Mouse (Mus musculus) gastrocnemius, postnatal 25 days (tissue): ENCODE data around the gene Pxn. TPM values are rescaled to one million over a fixed set of nuclear protein-coding genes. Genes with fewer than 3 reads are reported as not detected.
A peak's percentile ranks its signal among the peaks of the same experiment; 100 is the strongest.

Experiments used
- DNase-seq: peaks from one replicate; pipeline ENCODE4 v3.0.0; 2022
- long read RNA-seq, 2 experiments: library from polyadenylated mRNA; stranded (forward); transcript quantifications; one replicate each; pipeline ENCODE4 v2.0.0; 2021
- total RNA-seq, 2 experiments: library from RNA; stranded (reverse); gene quantifications; 1 replicate in 1 of 2; 2 replicates in 1 of 2; pipeline ENCODE4 v1.2.3; 2021

Gene Pxn
- 10 to 100 TPM; 70.0 to 78.1 TPM for total RNA-seq
- long read RNA-seq, experiment 1, partial matches to known transcripts: 17 of 32 reads
- long read RNA-seq, experiment 1, other reads (novel, unspliced or antisense): 11 of 32 reads
- long read RNA-seq, experiment 2, transcript Pxn-201 (11 exons, 3,706 nt): major isoform, 5 of 52 reads
- long read RNA-seq, experiment 2, partial matches to known transcripts: 11 of 52 reads
- long read RNA-seq, experiment 2, other reads (novel, unspliced or antisense): 34 of 52 reads

- peak; percentile 92 for DNase-seq
Measured at GRCm38 (mm10) chr5:115506454-115507201, at the start of gene Pxn. Gene Pxn, plus strand, starts transcription at chr5:115506676.

GRCm38 (mm10) chr5:115458918-115459317 is 47.6 kb upstream of the Pxn start:
- DNase-seq: no peak

- DNase-seq: no peak
Measured at GRCm38 (mm10) chr5:115464408-115465115, 41.9 kb upstream of the Pxn start.

- DNase-seq: no peak
Measured at GRCm38 (mm10) chr5:115465642-115466420, 40.6 kb upstream of the Pxn start, which contains the start of gene Pla2g1b. Gene Pla2g1b, plus strand, starts transcription at chr5:115466262.

GRCm38 (mm10) chr5:115469791-115470190 is 36.7 kb upstream of the Pxn start:
- DNase-seq: no peak

- DNase-seq: no peak
Measured at GRCm38 (mm10) chr5:115470766-115471531, 35.5 kb upstream of the Pxn start.

GRCm38 (mm10) chr5:115473191-115473590 is 33.3 kb upstream of the Pxn start:
- no peak for DNase-seq

GRCm38 (mm10) chr5:115474174-115474828 is 32.2 kb upstream of the Pxn start:
- no peak for DNase-seq

- DNase-seq: peak; percentile 48
Measured at GRCm38 (mm10) chr5:115475337-115476106, 31.0 kb upstream of the Pxn start.

GRCm38 (mm10) chr5:115476107-115476727 is 30.3 kb upstream of the Pxn start:
- DNase-seq: no peak

- no peak for DNase-seq
Measured at GRCm38 (mm10) chr5:115479561-115479960, 26.9 kb upstream of the Pxn start.

GRCm38 (mm10) chr5:115480101-115480500 is 26.4 kb upstream of the Pxn start:
- no peak for DNase-seq

- no peak for DNase-seq
Measured at GRCm38 (mm10) chr5:115482390-115483265, 23.8 kb upstream of the Pxn start.

GRCm38 (mm10) chr5:115483385-115483784 is 23.1 kb upstream of the Pxn start:
- no peak for DNase-seq

- peak; percentile 85 for DNase-seq
Measured at GRCm38 (mm10) chr5:115483947-115484920, 22.2 kb upstream of the Pxn start, which contains the start of gene Sirt4. Gene Sirt4, minus strand, starts transcription at chr5:115484725.

GRCm38 (mm10) chr5:115484996-115485395 is 21.5 kb upstream of the Pxn start:
- DNase-seq: no peak
